Mouse (Mus musculus): ENCODE data around the gene Exoc6b.
A peak's percentile ranks its signal among the peaks of the same experiment; 100 is the strongest.
"Not testable (repeated sequence)": the region's sequence is repeated elsewhere in the genome, so short reads cannot be mapped to it uniquely, and the experiment has no call there.

Exoc6b gene

DNA sequence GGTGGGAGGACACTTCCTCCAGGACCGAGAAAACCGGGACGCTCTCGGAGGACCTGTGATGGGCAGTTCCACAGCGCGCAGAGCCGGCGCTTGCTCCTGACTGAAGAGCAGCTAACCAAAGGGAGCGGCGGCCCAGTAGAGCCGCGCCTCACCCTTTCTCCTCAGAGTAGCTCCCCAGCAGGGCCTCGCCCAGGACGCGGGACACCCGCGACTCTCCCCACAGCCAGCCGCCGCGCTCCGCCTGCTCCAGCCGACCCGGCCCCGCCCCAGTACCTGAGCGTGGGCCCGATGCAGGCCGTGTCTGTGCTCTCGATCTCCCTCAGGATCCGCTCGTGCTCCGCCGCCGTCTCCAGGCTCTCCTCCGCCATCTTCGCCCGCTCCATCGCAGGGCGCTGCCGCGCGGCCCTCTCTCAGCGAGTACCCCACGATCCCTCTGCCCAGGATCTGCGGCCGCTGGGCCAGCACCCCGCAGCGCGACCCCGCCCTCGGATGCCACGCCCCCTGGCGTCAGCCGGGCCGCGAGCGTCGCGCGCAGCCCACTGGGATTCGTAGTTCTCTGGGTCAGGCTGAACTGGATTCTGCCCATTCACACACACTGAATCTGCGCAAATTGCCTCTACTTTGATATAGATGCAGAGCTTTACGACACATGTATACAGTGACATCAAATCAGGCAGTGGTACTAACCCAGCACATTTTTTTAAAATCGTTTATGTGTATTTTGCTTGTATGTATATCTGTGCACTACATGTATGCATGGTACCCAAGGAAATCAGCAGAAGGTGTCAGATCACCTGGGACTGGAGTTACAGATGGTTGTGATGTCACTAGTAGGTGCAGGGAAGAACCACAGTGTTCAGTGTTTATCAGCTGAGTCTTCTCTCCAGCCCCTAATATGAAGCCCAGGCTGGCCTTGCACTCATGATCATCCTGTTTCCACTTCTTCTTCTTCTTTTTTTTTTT, at the start of gene Exoc6b:
Gene Exoc6b (minus strand): TSS at position 491 of the 963 bp plus-strand sequence.
- DNase-seq (ENCODE audit: low read depth, low spot score): peak; percentile 81
- no peaks in the 10 kb centered on the region for H3K27me3 ChIP-seq (ENCODE audit: control insufficient read depth, insufficient read depth, low read length, poor library complexity, severe bottlenecking)
- no peaks in the 10 kb centered on the region for H3K36me3 ChIP-seq (ENCODE audit: control insufficient read depth, insufficient read depth, low read length, poor library complexity, severe bottlenecking)

DNA sequence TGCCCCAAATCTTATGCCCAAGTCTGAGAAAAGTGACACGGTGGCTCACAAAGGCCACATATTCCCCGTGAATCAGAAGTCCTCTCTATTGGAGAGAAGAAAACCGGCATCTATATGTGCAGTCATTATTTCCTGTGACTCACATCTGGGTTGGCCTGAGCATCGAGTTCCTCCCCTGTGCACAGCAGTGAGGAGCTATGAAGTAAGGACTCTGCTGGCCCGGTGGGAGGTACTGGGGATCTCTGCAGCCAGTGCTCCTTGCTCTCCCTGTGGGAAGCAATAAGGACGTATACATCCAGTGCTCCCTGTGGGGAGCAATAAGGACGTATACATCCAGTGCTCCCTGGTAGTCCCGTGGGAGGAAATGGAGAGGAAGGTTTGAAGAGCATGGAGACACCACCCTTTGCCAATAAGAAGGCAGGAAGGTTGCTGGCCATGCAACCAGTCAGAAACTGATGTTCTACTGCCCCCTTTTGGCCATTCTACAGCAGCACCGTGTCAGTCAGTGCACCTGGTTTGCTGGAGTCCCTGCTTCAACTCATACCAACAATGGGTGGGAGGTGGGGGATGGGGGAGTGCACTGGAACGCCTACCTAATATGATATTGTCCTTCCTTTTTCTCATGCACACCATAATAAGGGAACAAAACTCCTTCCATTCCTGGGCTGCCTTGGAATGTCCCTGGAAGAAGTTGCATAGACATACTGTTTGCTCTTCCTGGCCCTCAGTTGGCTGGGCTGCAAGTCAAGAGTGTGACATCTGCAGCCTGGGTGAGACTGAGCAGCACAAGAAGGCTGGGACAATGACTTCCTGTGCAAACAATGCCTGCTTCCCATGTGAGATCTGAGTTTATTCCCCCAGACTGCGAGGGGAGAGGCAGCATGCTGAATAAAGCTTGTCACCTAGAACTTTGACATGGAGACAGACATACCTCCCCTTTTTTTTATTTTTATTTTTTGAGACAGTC, 48.5 kb upstream of the Exoc6b start:
- H3K27me3 ChIP-seq (ENCODE audit: control insufficient read depth, insufficient read depth, low read length, poor library complexity, severe bottlenecking); H3K36me3 ChIP-seq (ENCODE audit: control insufficient read depth, insufficient read depth, low read length, poor library complexity, severe bottlenecking): not testable (repeated sequence)
- peak; percentile 55 for DNase-seq (ENCODE audit: low read depth, low spot score)

DNA sequence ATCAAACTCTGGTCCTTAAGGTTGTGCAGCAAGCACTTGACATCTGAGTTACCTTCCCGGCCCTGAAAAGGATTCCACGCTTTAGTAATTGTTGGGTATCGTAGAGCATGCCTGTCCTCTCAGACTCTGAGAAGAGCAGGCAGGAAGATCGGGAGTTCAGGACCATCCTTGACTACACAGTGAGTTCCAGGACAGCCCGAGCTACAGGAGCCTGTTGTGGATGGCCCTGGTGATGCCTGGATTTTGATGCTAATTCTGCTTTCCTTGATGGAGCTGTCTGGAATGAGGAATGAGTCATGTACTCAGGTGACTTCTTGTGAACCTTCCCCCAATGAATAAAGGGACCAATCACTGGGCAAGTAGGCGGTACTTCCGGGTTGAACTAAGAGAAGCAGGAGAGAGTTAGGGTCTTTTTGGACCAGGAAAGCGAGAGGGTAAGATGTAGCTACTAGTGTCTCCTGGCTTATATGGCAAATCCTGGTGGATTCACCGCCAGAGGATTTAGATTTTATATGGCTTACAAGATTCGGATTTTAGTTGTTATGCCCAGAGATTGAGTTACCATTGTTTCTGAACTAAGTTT, 35.8 kb upstream of the Exoc6b start:
- H3K27me3 ChIP-seq (ENCODE audit: control insufficient read depth, insufficient read depth, low read length, poor library complexity, severe bottlenecking): no peaks in the 10 kb centered on the region
- no peaks in the 10 kb centered on the region for H3K36me3 ChIP-seq (ENCODE audit: control insufficient read depth, insufficient read depth, low read length, poor library complexity, severe bottlenecking)
- DNase-seq (ENCODE audit: low read depth, low spot score): no peak

DNA sequence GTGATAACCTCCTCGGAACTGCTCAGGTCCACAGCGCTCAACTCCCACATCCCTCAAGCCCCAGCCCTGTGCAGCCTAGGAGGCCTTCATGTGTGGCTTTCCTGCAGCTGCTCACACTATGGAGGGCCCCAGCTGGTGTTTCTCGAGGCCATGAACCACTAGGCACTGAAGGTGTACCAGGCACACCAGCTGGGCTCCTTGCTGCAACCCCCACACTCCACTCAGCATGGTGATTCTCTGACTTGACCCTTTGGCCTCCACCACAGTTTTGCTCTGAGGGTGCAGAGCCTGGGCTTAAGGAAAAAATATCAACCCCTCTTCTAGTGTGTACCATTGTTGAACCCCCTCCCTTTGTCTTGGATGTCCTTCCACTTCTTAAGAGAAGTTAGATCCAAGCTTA, 34.0 kb upstream of the Exoc6b start:
- no peak for DNase-seq (ENCODE audit: low read depth, low spot score)
- Histone ChIP-seq H3K27me3 (ENCODE audit: control insufficient read depth, insufficient read depth, low read length, poor library complexity, severe bottlenecking) (no peaks in the 10 kb centered on the region), H3K36me3 (ENCODE audit: control insufficient read depth, insufficient read depth, low read length, poor library complexity, severe bottlenecking) (no peaks in the 10 kb centered on the region)

DNA sequence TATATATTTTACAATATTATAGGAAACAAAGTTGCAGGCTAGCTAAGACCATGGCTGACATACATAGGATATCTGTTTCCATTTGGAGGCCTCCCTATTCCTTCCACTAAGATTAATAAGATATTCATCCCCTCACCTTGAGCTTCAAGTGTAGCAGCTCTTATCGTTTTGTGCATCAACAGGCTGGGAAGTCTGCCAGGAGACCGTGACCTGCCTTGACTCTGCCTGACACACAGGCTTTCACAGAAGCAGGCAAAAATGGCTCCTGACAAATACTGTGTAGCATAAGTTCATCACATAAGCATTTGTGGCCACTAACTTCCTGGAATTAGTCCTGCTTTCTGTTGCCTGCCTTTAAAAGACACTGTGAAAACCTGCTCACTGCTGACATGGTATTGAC, 27.1 kb upstream of the Exoc6b start:
- peaks cover 1% of the 10 kb centered on the region; the same call in 1 of the 2 replicates for H3K27me3 ChIP-seq (ENCODE audit: control insufficient read depth, insufficient read depth, low read length, poor library complexity, severe bottlenecking)
- H3K36me3 ChIP-seq (ENCODE audit: control insufficient read depth, insufficient read depth, low read length, poor library complexity, severe bottlenecking): no peaks in the 10 kb centered on the region
- no peak for DNase-seq (ENCODE audit: low read depth, low spot score)

- DNase-seq (ENCODE audit: low read depth, low spot score): no peak
- Histone ChIP-seq H3K36me3 (ENCODE audit: control insufficient read depth, insufficient read depth, low read length, poor library complexity, severe bottlenecking) (no peaks in the 10 kb centered on the region), H3K27me3 (ENCODE audit: control insufficient read depth, insufficient read depth, low read length, poor library complexity, severe bottlenecking) (peaks cover 1% of the 10 kb centered on the region; the same call in 1 of the 2 replicates)
Observed at GRCm38 (mm10) chr6:85087425-85087824, 18.1 kb upstream of the Exoc6b start.

DNA sequence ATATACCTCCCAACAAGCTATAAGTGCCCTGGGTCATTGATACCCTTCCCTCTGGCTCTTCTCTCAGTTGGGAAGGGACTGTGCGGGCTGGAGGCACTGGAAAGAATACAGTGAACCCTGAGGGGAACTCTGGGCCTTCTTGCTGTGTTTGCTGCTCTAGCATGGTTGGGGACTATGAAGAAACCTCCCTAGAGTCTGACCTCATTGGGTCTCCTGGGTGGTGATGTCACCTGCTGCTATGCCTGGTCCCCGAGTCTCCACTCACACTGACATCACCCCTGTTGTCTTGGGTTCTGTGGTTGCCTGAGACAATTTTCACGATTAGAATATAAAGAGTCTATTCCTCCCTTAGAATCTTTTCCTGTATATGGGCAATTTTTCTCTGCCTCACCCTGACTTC, 17.3 kb upstream of the Exoc6b start:
- no peak for DNase-seq (ENCODE audit: low read depth, low spot score)
- Histone ChIP-seq H3K36me3 (ENCODE audit: control insufficient read depth, insufficient read depth, low read length, poor library complexity, severe bottlenecking) (no peaks in the 10 kb centered on the region), H3K27me3 (ENCODE audit: control insufficient read depth, insufficient read depth, low read length, poor library complexity, severe bottlenecking) (no peaks in the 10 kb centered on the region)

- not testable (repeated sequence) for DNase-seq (ENCODE audit: low read depth, low spot score); H3K36me3 ChIP-seq (ENCODE audit: control insufficient read depth, insufficient read depth, low read length, poor library complexity, severe bottlenecking); H3K27me3 ChIP-seq (ENCODE audit: control insufficient read depth, insufficient read depth, low read length, poor library complexity, severe bottlenecking)
Observed at GRCm38 (mm10) chr6:85076179-85076720, 6.9 kb upstream of the Exoc6b start.

GRCm38 (mm10) chr6:85074996-85075395, 5.7 kb upstream of the Exoc6b start:
- Histone ChIP-seq H3K27me3 (ENCODE audit: control insufficient read depth, insufficient read depth, low read length, poor library complexity, severe bottlenecking) (no peaks in the 10 kb centered on the region), H3K36me3 (ENCODE audit: control insufficient read depth, insufficient read depth, low read length, poor library complexity, severe bottlenecking) (no peaks in the 10 kb centered on the region)
- DNase-seq (ENCODE audit: low read depth, low spot score): no peak

DNA sequence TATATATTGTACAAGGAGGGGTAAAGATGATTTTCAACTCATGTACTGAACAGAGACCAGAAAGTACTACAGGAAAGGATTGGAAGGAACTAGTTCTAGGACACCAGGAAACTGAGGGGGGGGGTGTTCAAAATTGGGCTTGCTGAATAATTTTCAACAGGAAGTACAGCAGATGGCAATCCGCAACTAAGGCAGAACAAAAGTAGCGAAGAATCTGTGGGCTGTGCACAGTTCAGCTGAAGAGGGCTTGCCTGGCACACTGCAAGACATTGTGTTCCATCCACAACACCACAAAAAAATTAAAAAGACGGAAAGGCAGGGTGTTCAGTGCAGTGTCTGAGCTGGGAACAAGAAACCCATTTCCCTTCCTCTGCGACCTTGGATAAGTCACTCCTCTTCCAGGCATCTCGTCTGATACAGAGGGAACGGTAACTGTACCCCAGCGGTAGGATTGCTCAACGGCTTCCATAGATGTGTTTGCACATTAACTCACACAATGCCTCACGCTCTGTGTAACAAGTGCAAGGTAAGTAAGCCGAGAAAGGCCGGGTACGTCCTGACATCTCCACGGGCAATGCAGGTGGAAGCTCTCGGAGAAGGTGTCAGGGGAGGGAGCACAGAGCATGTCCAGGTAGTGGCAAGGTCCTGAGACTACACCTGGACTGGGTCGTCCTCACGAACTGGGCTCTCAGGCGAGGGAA, 841 bp downstream of the Exoc6b start:
- H3K27me3 ChIP-seq (ENCODE audit: control insufficient read depth, insufficient read depth, low read length, poor library complexity, severe bottlenecking): no peaks in the 10 kb centered on the region
- H3K36me3 ChIP-seq (ENCODE audit: control insufficient read depth, insufficient read depth, low read length, poor library complexity, severe bottlenecking): no peaks in the 10 kb centered on the region
- peak; percentile 5 for DNase-seq (ENCODE audit: low read depth, low spot score)

- DNase-seq (ENCODE audit: low read depth, low spot score): no peak
Observed at GRCm38 (mm10) chr6:85057641-85058040, 11.7 kb downstream of the Exoc6b start.

GRCm38 (mm10) chr6:85051109-85051508, 18.2 kb downstream of the Exoc6b start:
- no peaks in the 10 kb centered on the region; the same call in 1 of the 2 replicates for H3K27me3 ChIP-seq (ENCODE audit: control insufficient read depth, insufficient read depth, low read length, poor library complexity, severe bottlenecking)
- no peaks in the 10 kb centered on the region for H3K36me3 ChIP-seq (ENCODE audit: control insufficient read depth, insufficient read depth, low read length, poor library complexity, severe bottlenecking)
- no peak for DNase-seq (ENCODE audit: low read depth, low spot score)

More at GRCm38 (mm10) chr6:85057641-85058040, 11.7 kb downstream of the Exoc6b start:
- H3K36me3 ChIP-seq (ENCODE audit: control insufficient read depth, insufficient read depth, low read length, poor library complexity, severe bottlenecking): no peaks in the 10 kb centered on the region
- no peaks in the 10 kb centered on the region for H3K27me3 ChIP-seq (ENCODE audit: control insufficient read depth, insufficient read depth, low read length, poor library complexity, severe bottlenecking)

DNA sequence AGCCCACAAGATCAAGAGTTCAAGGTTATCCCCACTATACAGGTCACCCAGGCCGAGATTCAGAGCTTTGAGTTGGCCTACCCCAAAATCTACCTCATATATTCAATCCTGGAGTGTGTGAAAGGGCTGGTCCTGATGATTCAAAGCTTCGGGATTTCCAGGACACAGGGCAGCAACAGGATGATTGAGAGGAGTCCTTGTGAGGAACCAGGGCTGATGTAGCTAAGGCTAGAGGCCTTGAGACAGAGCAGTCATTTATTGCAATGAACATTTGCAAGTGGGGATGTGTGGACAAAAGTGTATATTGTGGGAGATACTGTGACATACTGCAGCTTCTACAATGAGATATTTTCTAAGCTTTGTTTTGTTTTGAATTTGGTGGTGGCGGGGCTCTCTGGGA, 22.8 kb downstream of the Exoc6b start:
- no peak for DNase-seq (ENCODE audit: low read depth, low spot score)
- no peaks in the 10 kb centered on the region for H3K36me3 ChIP-seq (ENCODE audit: control insufficient read depth, insufficient read depth, low read length, poor library complexity, severe bottlenecking)
- H3K27me3 ChIP-seq (ENCODE audit: control insufficient read depth, insufficient read depth, low read length, poor library complexity, severe bottlenecking): no peaks in the 10 kb centered on the region; the same call in 1 of the 2 replicates
